Comparison of ENCODE assay signal across 8 mouse cellular contexts in genomic region chr4:150048038-150048437, GRCm38 (mm10). TPM values are rescaled to one million over a fixed set of nuclear protein-coding genes. Genes with fewer than 3 reads are reported as not detected.
DNase-seq lines count a peak whose midpoint lies in the region; ATAC-seq and TF ChIP-seq lines count a peak whose summit lies in the region.

No protein-coding gene starts in this region.

- no peak for TF ChIP-seq POLR2A in brain, embryonic 14.5 days (IDR thresholded peaks at IDR 0.05; ENCODE audit: borderline replicate concordance, extremely low read depth, insufficient read depth, insufficient read length, poor library complexity, severe bottlenecking)

- peak; percentile 40 to 52 for DNase-seq in cerebellum, postnatal 14 days
- no peak for DNase-seq in cerebellum, adult 11-12 months
- DNase-seq in brain, embryonic 14.5 days (ENCODE audit: low read depth): peak; percentile 83
- peak; percentile 16 to 58 for DNase-seq in heart, adult 9 months (ENCODE audit: low spot score in 2 of 2)
- peak; percentile 65 to 78 for DNase-seq in kidney, adult 8-10 months
- DNase-seq in ovary, postnatal 14 days (ENCODE audit: low spot score): peak; percentile 33
- DNase-seq in frontal cortex, adult 2 months (ENCODE audit: extremely low spot score in 1 of 2, low spot score in 1 of 2): no peak

- H3K27ac ChIP-seq in lung, embryonic 15.5 days: peak overlapping the region; percentile 69

- WGBS in lung, embryonic 15.5 days: 0% methylated on average over 20 of the region's 20 CpGs

- peak overlapping the region; percentile 92 for H3K4me2 ChIP-seq in lung, embryonic 15.5 days

- H3K9me3 ChIP-seq in lung, embryonic 15.5 days: no peaks in the 10 kb centered on the region

- peak overlapping the region; percentile 67 for H3K9ac ChIP-seq in lung, embryonic 15.5 days

- peak overlapping the region; percentile 59 for H3K4me3 ChIP-seq in lung, embryonic 15.5 days

- H3K27me3 ChIP-seq in lung, embryonic 15.5 days: peaks cover 9% of the 10 kb centered on the region; the same call in 1 of the 2 replicates

- H3K4me1 ChIP-seq in lung, embryonic 15.5 days: peaks cover 41% of the 10 kb centered on the region

- H3K36me3 ChIP-seq in lung, embryonic 15.5 days: no peaks in the 10 kb centered on the region

- no peak for TF ChIP-seq CTCF in brain, embryonic 14.5 days (IDR thresholded peaks at IDR 0.05; ENCODE audit: borderline replicate concordance, extremely low read depth, insufficient read depth, insufficient read length)

- ATAC-seq in lung, embryonic 15.5 days (ENCODE audit: borderline replicate concordance, extremely low read depth, low FRiP score, low TSS enrichment): peak; percentile 86

RNA-seq across cellular contexts. Expression of gene Gpr157, which starts 39.1 kb away (rescaled TPM):
- 0.85 and 1.2 TPM in 2 replicates for polyA plus RNA-seq in brain, embryonic 14.5 days (2012; rRNA removed)
- polyA plus RNA-seq in lung, embryonic 15.5 days (2015; fragmentation: Nextera tagmentation; extraction: Ambion mirVana): 2.0 and 2.2 TPM in 2 replicates
- polyA plus RNA-seq in frontal cortex, adult 2 months (2012; rRNA removed): 1.4 and 1.8 TPM in 2 replicates

RNA-seq across cellular contexts. Expression of gene H6pd, which starts 39.2 kb away (rescaled TPM):
- 3.2 and 5.8 TPM in 2 replicates for polyA plus RNA-seq in brain, embryonic 14.5 days (2012; rRNA removed)
- 25.0 and 29.3 TPM in 2 replicates for polyA plus RNA-seq in lung, embryonic 15.5 days (2015; fragmentation: Nextera tagmentation; extraction: Ambion mirVana)
- polyA plus RNA-seq in frontal cortex, adult 2 months (2012; rRNA removed): 4.4 and 5.7 TPM in 2 replicates

Comparison
In these comparisons a context has a peak if more than half of its experiments do, and no peak if none do; other contexts are left out.
1. DNase-seq: peak in cerebellum, postnatal 14 days (2 of 2), brain, embryonic 14.5 days (single experiment), heart, adult 9 months (2 of 2), kidney, adult 8-10 months (2 of 2) and ovary, postnatal 14 days (single experiment); none in cerebellum, adult 11-12 months (single experiment) and frontal cortex, adult 2 months (0 of 2).